Mouse (Mus musculus) forebrain, postnatal 0 days (tissue): ENCODE measurements around the gene Setd7. TPM values are rescaled to one million over a fixed set of nuclear protein-coding genes. Genes with fewer than 3 reads are reported as not detected.

Experiments used
- ATAC-seq: fragments of 200-750 bp; cut with Nextera tagmentation; 2 replicates; pipeline ENCODE4 v1.8.0; 2017; ENCODE audit warnings: mild to moderate bottlenecking, moderate library complexity
- DNase-seq: peaks from one replicate; pipeline ENCODE4 v3.0.0-alpha.2; 2015
- H3K27ac ChIP-seq: fragments of 300-500 bp; sonication (generic); 2 replicates; pipeline ENCODE4 v1.5.1; 2014; ENCODE audit warnings: low read depth, mild to moderate bottlenecking, antibody characterized with exemption, low read length, moderate library complexity, mixed read lengths
- H3K27me3 ChIP-seq: fragments of 300-500 bp; sonication (generic); 2 replicates; pipeline ENCODE4 v1.6.1; 2014; ENCODE audit warnings: mild to moderate bottlenecking, low read length, mixed read lengths; ENCODE audit not compliant: insufficient read depth
- H3K36me3 ChIP-seq: fragments of 300-500 bp; sonication (generic); 2 replicates; pipeline ENCODE4 v1.6.1; 2014; ENCODE audit warnings: mild to moderate bottlenecking, moderate library complexity; ENCODE audit not compliant: insufficient read depth
- H3K4me1 ChIP-seq: fragments of 300-500 bp; sonication (generic); 2 replicates; pipeline ENCODE4 v1.6.1; 2014; ENCODE audit warnings: antibody characterized with exemption; ENCODE audit not compliant: insufficient read depth
- H3K4me2 ChIP-seq: fragments of 300-500 bp; sonication (generic); 2 replicates; pipeline ENCODE4 v1.6.1; 2014; ENCODE audit warnings: low read depth, mild to moderate bottlenecking, moderate library complexity
- H3K4me3 ChIP-seq: fragments of 300-500 bp; sonication (generic); 2 replicates; pipeline ENCODE4 v1.5.1; 2014; ENCODE audit warnings: low read depth, low read length, mixed read lengths
- H3K9ac ChIP-seq: fragments of 300-500 bp; sonication (generic); 2 replicates; pipeline ENCODE4 v1.6.1; 2014; ENCODE audit warnings: mild to moderate bottlenecking
- H3K9me3 ChIP-seq: fragments of 300-500 bp; sonication (generic); 2 replicates; pipeline ENCODE4 v1.6.1; 2016; ENCODE audit warnings: low read length
- CTCF ChIP-seq: sonication (generic); IDR thresholded peaks from 2 replicates; pipeline ENCODE4 v1.5.1; 2016; ENCODE audit warnings: antibody characterized with exemption, control low read depth, low read depth
- WGBS: fragments of 180-500 bp; shearing (Covaris S2); extraction: QIAGEN DNeasy Blood & Tissue Kit; methylation state at CpG from one replicate; pipeline ENCODE4 v1.1.7; 2014; 5-methylcytosine and 5-hydroxymethylcytosine counted together
- polyA plus RNA-seq: library from polyadenylated mRNA; unstranded; fragments of >200 nt; fragmentation: Nextera tagmentation; extraction: Ambion mirVana; gene quantifications from 2 replicates; pipeline ENCODE4 v1.2.1, GENCODE M21; 2015
- total RNA-seq: library from RNA; depleted of rRNA; stranded (reverse); fragments of >200 nt; gene quantifications from 2 replicates; pipeline ENCODE4 v1.2.3, GENCODE M21; 2014

Setd7 gene
- total and polyA plus RNA-seq, 2 experiments from 2014 or later = 2.1 to 22.8 TPM

DNA sequence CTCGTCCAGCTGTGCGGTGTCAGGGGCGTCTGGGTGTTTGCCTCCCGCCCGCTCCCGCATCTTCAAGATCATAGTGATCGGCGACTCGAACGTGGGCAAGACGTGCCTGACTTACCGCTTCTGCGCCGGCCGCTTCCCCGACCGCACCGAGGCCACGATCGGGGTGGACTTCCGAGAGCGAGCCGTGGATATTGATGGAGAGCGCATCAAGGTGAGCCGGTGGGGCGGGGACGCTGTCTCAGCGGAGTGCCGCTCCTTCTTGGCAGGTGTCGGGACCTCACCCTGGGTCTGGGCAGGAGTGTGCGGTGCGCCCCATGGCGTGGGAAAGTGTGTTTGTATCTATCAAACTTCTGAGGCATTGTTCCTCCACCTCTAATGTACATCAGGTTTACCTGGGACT lies 76.3 kb downstream of the Setd7 start:
- Histone ChIP-seq H3K27me3 (no peaks in the 10 kb centered on the region), H3K4me2 (peak overlapping the region; percentile 79), H3K4me1 (peaks cover 25% of the 10 kb centered on the region), H3K9ac (peak overlapping the region; percentile 81), H3K9me3 (no peaks in the 10 kb centered on the region), H3K4me3 (peak overlapping the region; percentile 90), H3K36me3 (no peaks in the 10 kb centered on the region), H3K27ac (peak overlapping the region; percentile 92)
- WGBS = 2% methylated on average over 33 of the region's 33 CpGs
- TF ChIP-seq CTCF = no peak
- no peak for DNase-seq
- peak; percentile 0 for ATAC-seq

- ATAC-seq (peak; percentile 95), DNase-seq (peak; percentile 99)
- TF ChIP-seq CTCF = peak; percentile 69
Measured at GRCm38 (mm10) chr3:51483741-51484359, 76.8 kb downstream of the Setd7 start, which contains the start of gene Rab33b. TSS of gene Rab33b (plus strand) at chr3:51483920.

GRCm38 (mm10) chr3:51482781-51483180 lies 77.9 kb downstream of the Setd7 start:
- ATAC-seq = no peak
- Histone ChIP-seq H3K4me3 (no peak overlapping the region; the same call in 1 of the 2 replicates), H3K36me3 (no peaks in the 10 kb centered on the region), H3K27ac (peak overlapping the region; percentile 92; the same call in 1 of the 2 replicates), H3K9ac (peak overlapping the region; percentile 81), H3K4me1 (peaks cover 25% of the 10 kb centered on the region), H3K9me3 (no peaks in the 10 kb centered on the region), H3K27me3 (no peaks in the 10 kb centered on the region), H3K4me2 (peak overlapping the region; percentile 79)
- 74% methylated on average over 3 of the region's 3 CpGs for WGBS
- DNase-seq = no peak
- no peak for TF ChIP-seq CTCF

More at GRCm38 (mm10) chr3:51483741-51484359, 76.8 kb downstream of the Setd7 start, which contains the start of gene Rab33b:
- Histone ChIP-seq H3K4me1 (peaks cover 25% of the 10 kb centered on the region), H3K9me3 (no peaks in the 10 kb centered on the region), H3K9ac (peak within 1 kb of the TSS; percentile 81), H3K4me3 (peak within 1 kb of the TSS; percentile 90), H3K27me3 (no peaks in the 10 kb centered on the region), H3K36me3 (no peaks in the 10 kb centered on the region), H3K4me2 (peak within 1 kb of the TSS; percentile 79), H3K27ac (peak within 1 kb of the TSS; percentile 92)
- under 1% methylated on average over 67 of the region's 70 CpGs for WGBS

DNA sequence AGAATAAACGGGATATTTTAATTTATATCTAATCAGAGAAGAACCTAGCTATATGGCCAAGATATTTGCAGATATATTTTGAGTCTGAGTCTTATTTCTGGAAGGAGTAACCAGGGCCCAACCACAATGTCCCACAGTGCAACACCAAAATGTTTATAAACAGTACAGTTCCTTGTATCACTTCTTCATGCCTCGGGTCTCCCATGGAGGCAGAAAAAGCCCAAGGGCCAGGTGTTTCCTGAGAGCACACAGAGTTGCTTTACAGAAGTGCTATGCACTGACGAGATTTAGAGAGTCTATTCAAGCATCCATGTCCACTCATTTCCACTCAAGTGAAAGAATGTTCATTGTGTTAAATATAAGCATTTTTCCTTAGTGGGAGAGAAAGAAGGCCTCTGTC lies 78.8 kb downstream of the Setd7 start:
- no peak for TF ChIP-seq CTCF
- WGBS = 48% methylated on average over 3 of the region's 3 CpGs

GRCm38 (mm10) chr3:51481059-51481458 lies 79.6 kb downstream of the Setd7 start:
- Histone ChIP-seq H3K9ac (no peak overlapping the region), H3K4me1 (peaks cover 18% of the 10 kb centered on the region), H3K36me3 (no peaks in the 10 kb centered on the region), H3K9me3 (no peaks in the 10 kb centered on the region), H3K4me2 (no peak overlapping the region), H3K27me3 (no peaks in the 10 kb centered on the region), H3K4me3 (no peak overlapping the region), H3K27ac (no peak overlapping the region)
- no peak for ATAC-seq
- peak; percentile 85 for DNase-seq
- TF ChIP-seq CTCF = peak; percentile 87

More for the DNA sequence above, 78.8 kb downstream of the Setd7 start:
- no peak overlapping the region for H3K4me3 ChIP-seq
- H3K9ac ChIP-seq = no peak overlapping the region
- no peak overlapping the region for H3K4me2 ChIP-seq
- no peaks in the 10 kb centered on the region for H3K27me3 ChIP-seq
- DNase-seq (no peak), ATAC-seq (no peak)
- H3K36me3 ChIP-seq = no peaks in the 10 kb centered on the region
- H3K27ac ChIP-seq = no peak overlapping the region
- no peaks in the 10 kb centered on the region for H3K9me3 ChIP-seq
- H3K4me1 ChIP-seq = peaks cover 25% of the 10 kb centered on the region

DNA sequence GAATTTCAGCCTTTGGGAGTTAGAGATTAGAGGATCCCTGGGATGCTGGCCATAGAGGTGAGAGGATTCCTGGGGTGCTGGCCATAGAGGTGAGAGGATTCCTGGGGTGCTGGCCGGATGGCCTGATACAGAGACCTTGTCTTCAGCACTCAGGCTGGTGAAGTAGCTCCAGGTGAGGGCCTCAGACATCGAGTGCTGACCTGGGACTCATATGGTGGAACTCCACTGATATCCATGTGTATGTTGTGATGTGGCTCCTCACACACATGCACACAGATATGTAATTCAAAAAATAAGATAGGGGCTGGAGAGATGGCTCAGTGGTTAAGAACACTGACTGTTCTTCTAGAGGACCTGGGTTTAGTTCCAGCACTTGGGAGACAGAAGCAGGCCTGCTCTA lies 80.8 kb downstream of the Setd7 start:
- TF ChIP-seq CTCF = no peak
- Histone ChIP-seq H3K4me3 (no peak overlapping the region), H3K9me3 (no peaks in the 10 kb centered on the region), H3K9ac (no peak overlapping the region), H3K27ac (no peak overlapping the region), H3K36me3 (peaks cover 2% of the 10 kb centered on the region; the same call in 1 of the 2 replicates), H3K4me2 (no peak overlapping the region), H3K27me3 (no peaks in the 10 kb centered on the region), H3K4me1 (peaks cover 8% of the 10 kb centered on the region; the same call in 1 of the 2 replicates)
- 57% methylated on average over 2 of the region's 2 CpGs for WGBS
- no peak for DNase-seq
- ATAC-seq = no peak

DNA sequence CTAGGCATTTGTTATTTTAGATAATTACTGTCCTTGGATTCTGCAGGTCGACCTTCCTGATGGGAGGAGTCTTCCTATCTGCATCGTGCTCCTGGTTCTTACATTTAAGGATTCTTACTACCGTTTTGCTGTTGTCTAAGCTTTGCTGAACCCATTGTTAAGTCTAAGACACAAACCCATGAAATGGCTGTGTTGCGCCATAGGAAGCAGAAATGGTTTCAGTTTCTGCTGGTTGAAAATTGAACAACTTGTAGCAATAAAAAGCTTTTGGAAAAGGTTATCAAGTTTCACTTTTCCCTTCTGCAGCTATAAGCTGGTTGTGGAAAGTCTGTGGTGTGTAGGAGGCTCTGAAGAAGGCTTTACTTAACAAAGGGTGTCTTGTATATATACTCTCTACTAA lies 85.0 kb downstream of the Setd7 start:
- no peak for TF ChIP-seq CTCF
- 81% methylated on average over 4 of the region's 4 CpGs for WGBS
- H3K27me3 ChIP-seq = no peaks in the 10 kb centered on the region
- no peak for DNase-seq
- no peak overlapping the region for H3K4me3 ChIP-seq
- no peak overlapping the region for H3K27ac ChIP-seq
- no peaks in the 10 kb centered on the region for H3K4me1 ChIP-seq
- no peaks in the 10 kb centered on the region for H3K9me3 ChIP-seq
- H3K9ac ChIP-seq = no peak overlapping the region
- H3K4me2 ChIP-seq = no peak overlapping the region
- ATAC-seq = no peak
- H3K36me3 ChIP-seq = peaks cover 29% of the 10 kb centered on the region
